ENCODE assay signal across 27 mouse cellular contexts in genomic region chr13:112483015-112483414, GRCm38 (mm10).
"Had no signal": no experiment of that assay in that cellular context is flagged by ENCODE, and none has a peak within 500 bp of the region (broad histone marks: within the 10 kb centered on the region; RNA-seq: fewer than 3 reads in every experiment).

No protein-coding gene starts in this region.

- H3K27ac ChIP-seq: heart, embryonic 13.5 days; heart, embryonic 15.5 days; hindbrain, embryonic 13.5 days; hindbrain, embryonic 15.5 days; hindbrain, postnatal 0 days; kidney, embryonic 15.5 days; kidney, postnatal 0 days; limb, embryonic 12.5 days; liver, embryonic 13.5 days; liver, embryonic 15.5 days had no signal

- H3K4me1 ChIP-seq: heart, embryonic 13.5 days; heart, embryonic 15.5 days; hindbrain, embryonic 15.5 days; kidney, embryonic 15.5 days; limb, embryonic 12.5 days; liver, embryonic 13.5 days; liver, embryonic 15.5 days had no signal

- ATAC-seq: hindbrain, postnatal 0 days; intestine, embryonic 16.5 days had no signal

- H3K9me3 ChIP-seq: heart, embryonic 13.5 days; heart, embryonic 15.5 days; hindbrain, embryonic 13.5 days; hindbrain, embryonic 15.5 days; kidney, embryonic 15.5 days; limb, embryonic 12.5 days; liver, embryonic 13.5 days; liver, embryonic 15.5 days had no signal

- H3K4me2 ChIP-seq: heart, embryonic 11.5 days; heart, embryonic 13.5 days; heart, embryonic 15.5 days; hindbrain, embryonic 13.5 days; hindbrain, embryonic 15.5 days; kidney, embryonic 15.5 days; limb, embryonic 12.5 days; liver, embryonic 11.5 days; liver, embryonic 13.5 days; liver, embryonic 15.5 days had no signal

- H3K27me3 ChIP-seq: heart, embryonic 13.5 days; heart, embryonic 15.5 days; hindbrain, embryonic 13.5 days; hindbrain, embryonic 15.5 days; kidney, embryonic 15.5 days; limb, embryonic 12.5 days; liver, embryonic 13.5 days; liver, embryonic 15.5 days had no signal

- DNase-seq: gastrocnemius, postnatal 14 days; gastrocnemius, postnatal 36 days; heart, adult 18-20 months; heart, postnatal 14 days; heart, postnatal 36 days; kidney, adult 11 months; kidney, adult 2 months; kidney, adult 9 months; kidney, postnatal 14 days; kidney, postnatal 36 days; layer of hippocampus, adult 9-11 months; layer of hippocampus, postnatal 36 days; left cerebral cortex, postnatal 4 days; liver; liver, embryonic 13.5 days had no signal

- H3K4me3 ChIP-seq: heart, embryonic 13.5 days; heart, embryonic 15.5 days; hindbrain, embryonic 13.5 days; hindbrain, embryonic 15.5 days; kidney, embryonic 15.5 days; limb, embryonic 12.5 days; liver, embryonic 13.5 days; liver, embryonic 15.5 days had no signal

- H3K9ac ChIP-seq: heart, embryonic 13.5 days; heart, embryonic 15.5 days; hindbrain, embryonic 13.5 days; hindbrain, embryonic 15.5 days; kidney, embryonic 15.5 days; limb, embryonic 12.5 days; liver, embryonic 13.5 days; liver, embryonic 15.5 days had no signal
